Mouse (Mus musculus) kidney, adult 8-10 months (tissue): Measurements from ENCODE around the gene Tmem150b.

Experiments
- DNase-seq, 2 experiments: peaks; one replicate each; pipeline ENCODE4 v3.0.0; 2022

Tmem150b gene

DNA sequence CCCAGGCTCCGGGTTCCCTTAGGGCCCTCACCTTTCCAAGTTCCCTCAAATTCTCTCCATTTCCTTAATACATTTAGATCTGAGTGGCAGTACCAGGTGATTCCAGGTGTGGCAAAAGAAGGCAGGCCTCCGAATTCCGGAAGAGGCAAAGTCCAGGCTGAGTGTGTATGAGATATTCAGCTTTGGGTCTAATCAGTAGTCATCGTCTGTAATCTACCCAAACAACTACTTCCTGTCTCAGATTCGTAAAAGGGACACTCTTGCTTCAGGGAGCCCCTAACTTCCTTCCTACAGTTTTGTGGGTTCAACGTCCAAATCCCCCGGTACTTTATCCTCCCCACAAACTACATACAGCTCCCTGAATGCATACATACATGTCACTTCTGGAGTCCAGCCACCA, at the start of gene Tmem150b:
Gene Tmem150b, minus strand, starts transcription at position 81 of the 400 bp plus-strand sequence.
- DNase-seq = no peak

DNA sequence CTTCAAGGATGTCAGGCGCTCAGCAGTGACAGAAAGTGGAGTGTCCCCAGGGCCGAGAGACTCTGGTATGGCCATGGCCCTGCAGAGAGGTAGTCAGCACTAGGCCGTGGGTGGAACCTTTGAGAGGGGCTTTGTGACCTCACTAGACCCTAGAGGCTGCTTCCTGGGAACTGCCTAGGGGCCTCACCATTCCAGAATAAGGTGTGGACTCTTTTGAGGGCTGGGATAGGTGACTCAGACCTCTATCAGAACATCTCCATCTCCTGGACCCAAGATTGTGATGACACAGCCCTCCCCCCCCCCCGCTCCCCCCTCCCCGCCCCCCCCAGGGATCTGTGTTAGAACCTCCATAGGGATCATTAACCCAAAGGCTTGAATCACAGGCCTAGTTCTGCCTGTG, 46.2 kb upstream of the Tmem150b start, which contains the start of gene Fam71e2:
Gene Fam71e2, minus strand, starts transcription at position 101 of the 400 bp plus-strand sequence.
- DNase-seq = no peak

GRCm38 (mm10) chr7:4764946-4765710, 40.1 kb upstream of the Tmem150b start:
- DNase-seq = no peak

DNA sequence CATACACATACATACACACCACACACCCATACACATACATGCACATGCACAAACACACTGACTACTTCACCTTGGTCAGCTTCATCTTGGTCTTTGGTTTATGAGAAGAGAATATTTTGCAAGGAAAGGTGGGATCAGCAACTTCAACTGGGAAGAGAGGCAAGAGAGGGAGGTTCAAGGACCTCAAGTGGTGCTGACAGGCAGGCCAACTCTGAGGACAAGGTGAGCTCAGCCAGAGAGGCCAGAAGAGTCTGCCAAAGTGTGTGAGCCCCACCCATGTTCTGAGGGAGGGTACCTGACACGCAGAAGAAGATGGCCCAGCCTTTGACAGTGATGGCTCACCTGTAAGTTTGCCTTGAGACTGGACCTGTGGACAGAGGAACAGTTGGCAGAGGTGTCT, 34.6 kb upstream of the Tmem150b start:
- DNase-seq = no peak

DNA sequence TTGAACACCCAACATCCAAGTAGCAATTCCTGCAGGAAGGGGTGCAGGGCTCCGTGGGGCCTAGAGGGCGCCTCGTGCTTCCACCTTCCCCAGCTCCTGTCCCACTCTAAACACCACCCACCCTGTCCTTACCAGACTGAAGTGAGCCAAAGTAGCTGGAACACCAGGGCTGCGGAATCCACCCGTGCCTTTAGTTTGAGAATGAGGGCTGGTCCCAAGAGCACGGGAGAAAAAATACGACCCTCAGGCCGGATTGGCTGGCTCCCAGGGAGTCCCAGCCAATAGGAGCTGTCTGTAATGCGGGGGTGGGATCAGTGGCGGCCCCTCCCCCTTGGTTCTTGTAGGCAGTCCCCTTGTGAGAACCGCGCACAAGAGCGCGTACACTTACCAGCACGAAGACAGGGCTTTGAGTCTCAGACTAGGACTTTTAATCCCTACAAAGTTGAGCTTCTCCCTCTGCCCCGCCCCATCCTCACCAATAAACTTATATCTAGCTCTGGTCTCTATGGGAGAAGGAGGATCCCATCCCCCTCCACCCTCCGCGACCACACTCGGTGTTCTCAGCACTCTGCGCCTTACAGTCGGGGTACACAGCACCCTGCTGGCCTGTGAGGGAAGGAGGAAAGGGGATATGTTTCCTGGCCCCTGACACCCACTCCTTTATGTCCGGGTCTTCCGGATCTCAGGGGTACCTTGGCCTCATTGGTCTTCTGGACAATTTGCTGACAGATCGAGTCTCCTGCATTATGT, 27.9 kb upstream of the Tmem150b start, which contains the start of gene Cox6b2:
Gene Cox6b2, minus strand, starts transcription at position 274 of the 750 bp plus-strand sequence.
- peak; percentile 72 to 73 for DNase-seq

GRCm38 (mm10) chr7:4751971-4752820, 27.1 kb upstream of the Tmem150b start:
- peak; percentile 58 to 61 for DNase-seq

DNA sequence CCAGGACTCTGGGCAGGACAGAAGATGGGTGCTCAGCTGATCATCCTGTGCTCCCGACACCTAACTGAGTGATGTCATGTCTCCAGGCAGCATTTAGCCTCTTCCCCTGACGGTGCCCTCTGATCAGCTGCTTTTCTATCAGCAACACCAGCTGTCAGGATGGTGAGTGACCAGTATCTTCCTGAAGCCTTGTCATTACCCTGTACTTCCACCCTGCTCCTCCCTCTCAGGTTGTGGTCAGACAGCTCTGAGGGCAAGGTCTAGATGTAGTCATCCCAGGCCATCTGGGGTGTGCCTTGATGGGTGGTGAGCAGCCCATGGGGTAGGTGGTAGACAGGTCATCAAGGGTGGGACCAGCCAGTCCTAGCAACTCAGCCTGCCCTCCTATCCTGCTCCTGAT, 24.1 kb upstream of the Tmem150b start:
- no peak for DNase-seq

- no peak for DNase-seq
Measured at GRCm38 (mm10) chr7:4748321-4748720, 23.3 kb upstream of the Tmem150b start.

GRCm38 (mm10) chr7:4747156-4747899, 22.3 kb upstream of the Tmem150b start:
- DNase-seq = no peak

DNA sequence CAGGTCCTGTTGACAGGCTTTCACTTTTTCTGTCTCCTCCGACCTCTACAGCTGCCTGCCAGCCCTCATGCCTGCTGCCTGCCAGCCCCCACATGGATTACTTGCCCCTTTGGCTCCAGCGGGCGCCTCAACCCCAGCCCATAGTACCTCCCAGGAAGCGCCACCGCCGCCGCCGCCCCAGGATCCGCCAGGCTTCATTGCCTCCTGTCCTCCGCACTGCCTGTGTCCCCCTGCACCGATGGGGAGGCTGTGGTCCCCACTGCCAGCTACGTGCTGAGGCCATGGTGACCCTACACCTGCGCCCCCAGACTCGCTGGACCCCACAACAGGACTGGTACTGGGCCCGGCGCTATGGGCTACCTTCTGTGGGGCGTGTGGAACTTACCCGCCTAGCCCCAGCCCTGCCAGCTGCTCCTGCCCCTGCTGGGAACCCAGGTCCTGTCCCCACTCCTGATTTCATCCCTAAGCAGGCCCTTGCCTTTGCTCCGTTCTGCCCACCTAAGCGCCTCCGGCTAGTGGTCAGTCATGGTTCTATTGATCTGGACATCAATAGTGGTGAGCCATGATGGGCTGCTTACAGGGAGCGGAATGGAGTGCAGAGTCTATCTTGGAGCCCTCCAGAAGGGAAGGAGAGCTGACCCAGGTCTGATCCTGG, 21.4 kb upstream of the Tmem150b start:
- no peak for DNase-seq

GRCm38 (mm10) chr7:4744886-4745285, 19.8 kb upstream of the Tmem150b start:
- no peak for DNase-seq

- DNase-seq = no peak
Measured at GRCm38 (mm10) chr7:4743354-4743753, 18.3 kb upstream of the Tmem150b start.

- no peak for DNase-seq
Measured at GRCm38 (mm10) chr7:4742482-4742819, 17.4 kb upstream of the Tmem150b start.

- DNase-seq = no peak
Measured at GRCm38 (mm10) chr7:4741672-4742481, 16.8 kb upstream of the Tmem150b start.

GRCm38 (mm10) chr7:4741151-4741550, 16.1 kb upstream of the Tmem150b start:
- peak; percentile 83 to 84 for DNase-seq

DNA sequence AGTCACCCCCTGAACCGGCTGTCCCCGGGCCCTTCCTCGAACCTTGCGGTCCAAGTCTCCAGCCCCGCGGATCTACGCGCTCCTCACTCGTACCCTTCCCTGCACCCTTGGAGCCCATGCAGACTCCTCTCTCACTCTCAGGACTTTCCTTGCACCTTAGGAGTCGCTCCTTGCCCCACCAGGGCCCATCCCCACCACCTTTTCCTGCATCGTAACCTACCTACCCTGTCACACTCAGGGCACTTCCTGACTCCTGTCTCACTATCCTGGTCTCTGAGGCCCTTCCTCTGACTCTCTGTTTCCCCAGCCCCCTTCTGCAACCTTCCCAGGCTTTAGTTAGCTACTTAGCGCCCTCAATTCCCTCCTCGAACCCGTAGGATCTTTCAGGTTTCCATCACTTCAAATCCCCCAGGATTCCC, 15.3 kb upstream of the Tmem150b start:
- DNase-seq = no peak

GRCm38 (mm10) chr7:4739544-4740275, 14.7 kb upstream of the Tmem150b start, which contains the start of gene Kmt5c:
Kmt5c (plus strand) TSS chr7:4740115.
- peak; percentile 99 to 100 for DNase-seq

DNA sequence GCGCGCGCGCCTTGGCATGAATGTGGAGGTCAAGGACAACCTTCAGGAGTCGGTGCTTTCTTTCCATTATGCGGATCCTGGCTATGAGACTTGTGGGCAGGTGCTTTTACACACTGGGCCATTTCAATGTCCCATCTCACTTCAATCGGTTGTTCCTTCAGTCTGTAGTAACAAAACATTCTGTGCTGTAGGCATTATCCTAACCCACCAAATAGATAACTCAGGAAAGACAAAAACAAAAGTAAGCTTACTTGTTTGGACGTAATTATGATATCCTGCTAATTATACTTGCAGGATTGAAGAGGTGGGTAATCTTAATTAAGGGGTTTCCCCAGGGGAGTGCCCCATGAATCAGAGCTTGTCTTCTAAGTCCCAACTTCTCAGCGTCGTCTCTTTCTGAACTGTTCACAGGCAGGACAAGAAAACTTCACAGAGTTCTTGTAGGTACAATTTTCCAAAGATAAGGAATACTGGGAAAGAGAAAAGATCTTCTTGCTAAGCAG, 14.0 kb upstream of the Tmem150b start:
- no peak for DNase-seq

GRCm38 (mm10) chr7:4732968-4733392, 7.9 kb upstream of the Tmem150b start:
- DNase-seq = peak; percentile 66 to 67

DNA sequence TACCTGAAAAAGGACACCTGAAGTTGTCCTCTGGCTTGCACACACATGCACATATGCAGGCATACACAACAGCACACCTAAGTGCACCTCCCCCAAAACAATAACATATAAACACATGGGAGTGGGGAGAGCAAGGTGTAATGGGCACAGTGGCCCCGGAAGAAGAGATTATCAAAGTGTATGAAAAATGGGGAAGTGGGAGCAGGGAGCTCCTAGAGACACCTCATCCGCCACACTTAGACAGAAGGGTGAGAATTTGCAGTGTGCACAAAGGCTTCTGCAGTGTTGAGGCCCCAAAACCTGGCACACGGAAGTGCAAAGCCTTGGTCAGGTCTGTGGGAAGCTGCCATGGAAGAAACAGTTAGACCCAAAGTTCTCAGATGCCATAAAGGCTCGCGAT, 6.0 kb upstream of the Tmem150b start:
- no peak for DNase-seq
